Mouse (Mus musculus) midbrain, embryonic 13.5 days (tissue): Measurements from ENCODE around the gene Sf3b1. TPM values are rescaled to one million over a fixed set of nuclear protein-coding genes. Genes with fewer than 3 reads are reported as not detected.
"Not testable (repeated sequence)": the region's sequence is repeated elsewhere in the genome, so short reads cannot be mapped to it uniquely, and the experiment has no call there.

Experiments
- ATAC-seq: fragments of 200-750 bp; cut with Nextera tagmentation; 2 replicates; pipeline ENCODE4 v1.8.0; 2017; ENCODE audit warnings: mild to moderate bottlenecking, moderate TSS enrichment, moderate library complexity
- H3K27ac ChIP-seq: fragments of 300-500 bp; sonication (generic); 2 replicates; pipeline ENCODE4 v1.5.1; 2015; ENCODE audit warnings: inconsistent platforms, mild to moderate bottlenecking, moderate library complexity
- H3K27me3 ChIP-seq: fragments of 300-500 bp; sonication (generic); 2 replicates; pipeline ENCODE4 v1.6.1; 2015; ENCODE audit warnings: mild to moderate bottlenecking, inconsistent platforms
- H3K36me3 ChIP-seq: fragments of 300-500 bp; sonication (generic); 2 replicates; pipeline ENCODE4 v1.6.1; 2015; ENCODE audit warnings: mild to moderate bottlenecking, inconsistent platforms
- H3K4me1 ChIP-seq: fragments of 300-500 bp; sonication (generic); replicated peaks from 2 replicates; pipeline ENCODE4 v1.6.1; 2015; ENCODE audit warnings: inconsistent platforms
- H3K4me2 ChIP-seq: fragments of 300-500 bp; sonication (generic); replicated peaks from 2 replicates; pipeline ENCODE4 v1.6.1; 2015; ENCODE audit warnings: moderate library complexity, mild to moderate bottlenecking, inconsistent platforms
- H3K4me3 ChIP-seq: fragments of 300-500 bp; sonication (generic); replicated peaks from 2 replicates; pipeline ENCODE4 v1.5.1; 2015; ENCODE audit warnings: mild to moderate bottlenecking, inconsistent platforms
- H3K9ac ChIP-seq: fragments of 300-500 bp; sonication (generic); replicated peaks from 2 replicates; pipeline ENCODE4 v1.6.1; 2015; ENCODE audit warnings: mild to moderate bottlenecking, inconsistent platforms
- H3K9me3 ChIP-seq: fragments of 300-500 bp; sonication (generic); 2 replicates; pipeline ENCODE4 v1.6.1; 2016; ENCODE audit warnings: mild to moderate bottlenecking, inconsistent platforms
- WGBS: fragments of 180-500 bp; shearing (Covaris S2); methylation state at CpG from one replicate; pipeline ENCODE4 v1.1.7; 2015; 5-methylcytosine and 5-hydroxymethylcytosine counted together
- polyA plus RNA-seq: library from polyadenylated mRNA; unstranded; fragments of >200 nt; fragmentation: Nextera tagmentation; extraction: Ambion mirVana; gene quantifications from 2 replicates; pipeline ENCODE4 v1.2.1, GENCODE M21; 2015

Sf3b1 gene
- polyA plus RNA-seq, 1 experiment from 2014 or later, result 342 TPM

DNA sequence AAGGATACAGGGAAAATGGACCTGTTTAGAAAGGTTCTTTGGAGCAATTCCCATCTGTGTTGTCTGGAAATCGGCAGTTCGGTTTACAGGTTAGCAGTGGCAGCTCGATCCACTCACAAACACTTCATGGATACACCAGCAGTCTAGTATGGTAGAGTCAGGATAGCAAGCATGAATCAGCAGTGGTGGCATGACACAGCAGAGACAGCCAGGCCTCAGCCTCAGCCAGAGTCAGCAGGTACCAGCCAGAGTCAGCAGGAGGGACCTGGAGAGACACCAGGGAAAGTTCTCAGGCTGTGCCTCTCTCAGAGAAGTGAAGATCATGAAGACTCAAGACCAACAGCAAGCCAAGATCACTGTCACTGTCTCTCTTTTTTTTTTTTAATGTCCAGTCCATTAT, 60.4 kb downstream of the Sf3b1 start:
- Histone ChIP-seq H3K4me2 (no peak overlapping the region), H3K4me1 (no peaks in the 10 kb centered on the region)
- WGBS, result 96% methylated on average over 3 of the region's 3 CpGs

DNA sequence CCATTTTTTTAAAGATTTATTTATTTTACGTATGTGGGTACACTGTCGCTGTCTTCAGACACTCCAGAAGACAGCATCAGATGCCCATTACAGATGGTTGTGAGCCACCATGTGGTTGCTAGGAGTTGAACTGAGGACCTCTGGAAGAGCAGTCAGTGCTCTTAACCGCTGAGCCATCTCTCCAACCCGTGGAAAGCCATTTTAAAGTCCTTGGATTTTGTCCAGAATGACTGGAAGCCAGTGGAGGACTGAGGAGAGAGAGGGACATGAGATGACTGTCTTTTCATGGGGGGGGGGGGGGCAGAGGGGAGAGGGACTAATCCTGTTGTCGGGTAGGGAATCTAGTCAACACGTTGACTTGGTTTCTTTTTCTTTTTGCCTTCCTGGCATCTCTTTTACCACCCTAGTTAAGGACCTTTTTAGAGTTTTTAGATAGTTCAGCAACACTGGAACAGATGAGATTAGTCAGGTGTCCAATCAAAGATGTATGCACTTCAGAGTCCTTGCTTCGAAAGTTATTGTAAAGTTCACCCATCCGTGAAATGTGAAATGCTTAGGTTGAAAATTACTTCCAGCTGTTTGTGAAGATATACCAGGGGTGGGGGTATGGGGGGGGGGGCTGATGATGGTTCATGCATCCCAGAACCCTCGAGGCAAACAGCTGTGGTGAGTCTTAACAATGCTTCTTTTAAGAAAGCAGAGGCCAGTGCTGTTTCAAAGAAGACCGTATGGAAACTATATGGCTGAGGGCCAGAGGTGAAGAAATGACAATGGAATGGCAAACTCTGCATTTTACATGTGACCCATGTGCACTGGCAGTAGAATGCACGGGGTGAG, 61.9 kb downstream of the Sf3b1 start:
- Histone ChIP-seq H3K4me3 (no peak overlapping the region), H3K36me3 (no peaks in the 10 kb centered on the region), H3K9ac (no peak overlapping the region), H3K27ac (no peak overlapping the region), H3K4me2 (no peak overlapping the region), H3K4me1 (no peaks in the 10 kb centered on the region), H3K9me3 (no peaks in the 10 kb centered on the region), H3K27me3 (no peaks in the 10 kb centered on the region)
- no peak for ATAC-seq
- WGBS, result 69% methylated on average over 11 of the region's 11 CpGs

More for the DNA sequence above, 60.4 kb downstream of the Sf3b1 start:
- Histone ChIP-seq H3K27ac (no peak overlapping the region), H3K9ac (no peak overlapping the region), H3K36me3 (no peaks in the 10 kb centered on the region), H3K9me3 (no peaks in the 10 kb centered on the region), H3K4me3 (no peak overlapping the region), H3K27me3 (no peaks in the 10 kb centered on the region)
- ATAC-seq, result no peak

GRCm38 (mm10) chr1:54961724-54962123, 65.6 kb downstream of the Sf3b1 start:
- Histone ChIP-seq H3K27me3 (no peaks in the 10 kb centered on the region), H3K9me3 (no peaks in the 10 kb centered on the region), H3K36me3 (no peaks in the 10 kb centered on the region), H3K27ac (no peak overlapping the region), H3K4me1 (no peaks in the 10 kb centered on the region), H3K9ac (no peak overlapping the region), H3K4me3 (no peak overlapping the region), H3K4me2 (no peak overlapping the region)
- ATAC-seq, result no peak
- 94% methylated on average over 9 of the region's 9 CpGs for WGBS

DNA sequence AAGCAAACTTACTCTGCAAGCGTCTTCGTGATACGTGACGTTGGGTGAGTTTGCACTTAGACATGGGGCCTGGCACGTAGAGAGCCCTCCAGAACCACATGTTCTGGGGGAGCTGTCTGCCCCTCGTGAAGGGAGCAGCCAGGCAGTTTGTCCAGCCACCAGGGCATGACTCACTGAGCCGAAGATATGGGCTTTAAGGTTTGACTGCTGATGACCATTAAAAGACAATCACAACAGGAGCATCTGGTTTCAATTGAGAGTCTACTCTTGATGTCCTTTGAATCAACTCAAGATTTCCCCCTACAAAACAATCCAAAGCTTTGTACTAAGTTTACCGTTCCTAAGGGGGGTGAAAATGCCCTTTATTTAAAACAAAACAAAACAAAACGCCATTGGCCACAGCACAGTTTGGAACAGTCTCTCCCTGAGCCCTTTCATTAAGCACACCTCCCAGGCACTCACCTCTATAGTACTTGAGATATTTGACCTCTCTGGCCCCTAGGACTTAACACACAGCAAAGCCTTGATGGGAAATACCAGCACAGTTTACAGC, 66.6 kb downstream of the Sf3b1 start:
- ATAC-seq, result no peak
- no peak overlapping the region for H3K4me3 ChIP-seq
- H3K4me2 ChIP-seq, result no peak overlapping the region
- no peaks in the 10 kb centered on the region for H3K9me3 ChIP-seq
- H3K36me3 ChIP-seq, result no peaks in the 10 kb centered on the region
- H3K4me1 ChIP-seq, result no peaks in the 10 kb centered on the region
- H3K9ac ChIP-seq, result no peak overlapping the region
- no peaks in the 10 kb centered on the region for H3K27me3 ChIP-seq
- H3K27ac ChIP-seq, result no peak overlapping the region
- 72% methylated on average over 9 of the region's 9 CpGs for WGBS

DNA sequence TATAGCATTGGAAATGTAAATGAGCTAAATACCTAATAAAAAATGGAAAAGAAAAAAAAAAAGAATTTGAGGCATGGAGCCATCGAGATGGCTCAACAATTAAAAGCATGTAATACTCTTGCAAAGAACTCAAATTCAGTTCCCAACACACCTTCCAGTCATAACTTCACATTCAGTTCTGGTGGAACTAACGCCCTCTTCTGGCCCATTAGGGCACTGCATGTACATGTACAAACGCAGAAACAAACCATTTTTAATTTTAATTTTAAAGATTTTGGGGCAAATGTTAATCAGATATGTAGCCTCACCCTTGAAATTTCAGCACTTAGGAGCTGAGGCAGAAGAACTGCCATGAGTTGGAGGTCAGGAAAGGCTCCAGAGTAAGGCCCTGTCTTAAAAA, 68.8 kb downstream of the Sf3b1 start:
- Histone ChIP-seq H3K4me2 (no peak overlapping the region), H3K36me3 (no peaks in the 10 kb centered on the region), H3K4me1 (no peaks in the 10 kb centered on the region), H3K4me3 (no peak overlapping the region), H3K9me3 (no peaks in the 10 kb centered on the region), H3K27me3 (no peaks in the 10 kb centered on the region), H3K9ac (no peak overlapping the region), H3K27ac (no peak overlapping the region)
- 74% methylated on average over 3 of the region's 3 CpGs for WGBS
- ATAC-seq, result no peak

- H3K4me1 ChIP-seq, H3K36me3 ChIP-seq, H3K9me3 ChIP-seq, H3K27ac ChIP-seq, H3K4me2 ChIP-seq, H3K4me3 ChIP-seq, ATAC-seq, H3K9ac ChIP-seq, H3K27me3 ChIP-seq: not testable (repeated sequence)
- 95% methylated on average over 14 of the region's 14 CpGs for WGBS
Observed at GRCm38 (mm10) chr1:54956995-54957394, 70.3 kb downstream of the Sf3b1 start.

GRCm38 (mm10) chr1:54954856-54955255, 72.4 kb downstream of the Sf3b1 start:
- H3K36me3 ChIP-seq, result no peaks in the 10 kb centered on the region
- H3K4me1 ChIP-seq, result no peaks in the 10 kb centered on the region
- no peak overlapping the region for H3K4me2 ChIP-seq
- WGBS, result 88% methylated on average over 4 of the region's 4 CpGs
- H3K27ac ChIP-seq, result no peak overlapping the region
- no peaks in the 10 kb centered on the region for H3K9me3 ChIP-seq
- ATAC-seq, result no peak
- no peaks in the 10 kb centered on the region for H3K27me3 ChIP-seq
- H3K9ac ChIP-seq, result no peak overlapping the region
- H3K4me3 ChIP-seq, result no peak overlapping the region

DNA sequence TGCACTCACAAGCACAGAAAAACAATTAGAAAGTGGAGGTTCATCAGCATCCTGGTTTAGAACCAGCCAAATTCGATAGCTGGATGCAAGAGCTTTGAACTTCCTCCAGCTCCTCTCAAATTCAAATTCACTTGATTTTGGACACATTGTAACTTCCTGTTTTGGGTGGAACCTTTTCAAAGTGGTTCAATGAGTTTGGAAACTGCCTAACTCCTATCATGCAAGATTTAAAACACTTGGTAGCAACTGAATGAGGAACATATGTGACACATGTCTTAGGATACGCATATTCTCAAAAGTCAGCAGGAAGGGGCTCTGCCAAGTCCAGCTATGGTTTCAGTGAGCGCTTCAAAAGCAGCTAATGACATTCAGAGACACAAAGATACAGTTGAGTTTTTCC, 82.6 kb downstream of the Sf3b1 start:
- no peak overlapping the region for H3K4me2 ChIP-seq
- no peaks in the 10 kb centered on the region for H3K4me1 ChIP-seq
- no peaks in the 10 kb centered on the region for H3K36me3 ChIP-seq
- H3K27ac ChIP-seq, result no peak overlapping the region
- H3K9ac ChIP-seq, result no peak overlapping the region
- H3K4me3 ChIP-seq, result no peak overlapping the region
- no peak for ATAC-seq
- H3K9me3 ChIP-seq, result no peaks in the 10 kb centered on the region
- WGBS, result 86% methylated on average over 3 of the region's 3 CpGs
- H3K27me3 ChIP-seq, result no peaks in the 10 kb centered on the region

GRCm38 (mm10) chr1:54935466-54935865, 91.8 kb downstream of the Sf3b1 start:
- no peaks in the 10 kb centered on the region for H3K9me3 ChIP-seq
- H3K4me3 ChIP-seq, result no peak overlapping the region
- no peak overlapping the region for H3K9ac ChIP-seq
- WGBS, result 89% methylated on average over 3 of the region's 3 CpGs
- H3K27me3 ChIP-seq, result no peaks in the 10 kb centered on the region
- H3K4me2 ChIP-seq, result no peak overlapping the region
- H3K36me3 ChIP-seq, result no peaks in the 10 kb centered on the region
- no peak for ATAC-seq
- no peaks in the 10 kb centered on the region for H3K4me1 ChIP-seq
- no peak overlapping the region for H3K27ac ChIP-seq

Other genes starting within 250 kb of the Sf3b1 start
- 19.7 and 22.2 TPM in 2 replicates for gene Ankrd44, start 101.1 kb downstream of the Sf3b1 start, polyA plus RNA-seq
- 33.1 and 35.2 TPM in 2 replicates for gene Coq10b, start 25.3 kb upstream of the Sf3b1 start, polyA plus RNA-seq
- gene Hspe1, start 60.7 kb upstream of the Sf3b1 start, polyA plus RNA-seq, result 294 and 301 TPM in 2 replicates
- gene Hspd1, start 60.8 kb upstream of the Sf3b1 start, polyA plus RNA-seq, result 295 and 300 TPM in 2 replicates
- 189 and 208 TPM in 2 replicates for gene Mob4, start 103.8 kb upstream of the Sf3b1 start, polyA plus RNA-seq
- gene Rftn2, start 199.3 kb upstream of the Sf3b1 start, polyA plus RNA-seq, result 7.6 and 8.5 TPM in 2 replicates
- gene Mars2, start 209.7 kb upstream of the Sf3b1 start, polyA plus RNA-seq, result 3.2 and 3.6 TPM in 2 replicates